Mouse (Mus musculus) kidney, adult 8-10 months (tissue): Measurements from ENCODE around the gene Rpl23.
"Not testable (repeated sequence)": the region's sequence is repeated elsewhere in the genome, so short reads cannot be mapped to it uniquely, and the experiment has no call there.

Source experiments
- DNase-seq, 2 experiments: peaks; one replicate each; pipeline ENCODE4 v3.0.0; 2022

Gene Rpl23

DNA sequence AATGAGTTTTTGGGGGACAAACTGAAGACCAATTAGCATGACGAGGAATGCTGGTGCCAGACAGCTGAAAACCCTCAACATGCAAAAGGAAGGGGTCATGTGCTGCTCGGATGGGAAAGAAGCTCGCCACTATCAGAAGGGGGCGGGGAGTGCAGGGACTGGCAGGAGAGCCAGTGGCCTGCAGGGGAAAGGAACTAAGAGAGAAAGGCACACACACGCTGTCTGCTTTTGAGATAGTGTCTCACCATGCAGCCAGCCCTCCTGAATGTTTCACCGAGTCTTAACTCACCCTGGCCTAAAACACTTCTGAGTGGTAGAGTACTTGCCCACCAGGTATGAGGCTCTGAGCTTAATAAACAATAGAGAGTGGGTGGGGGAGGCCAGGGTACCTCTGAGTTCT is 23.3 kb downstream of the Rpl23 start:
- no peak for DNase-seq

DNA sequence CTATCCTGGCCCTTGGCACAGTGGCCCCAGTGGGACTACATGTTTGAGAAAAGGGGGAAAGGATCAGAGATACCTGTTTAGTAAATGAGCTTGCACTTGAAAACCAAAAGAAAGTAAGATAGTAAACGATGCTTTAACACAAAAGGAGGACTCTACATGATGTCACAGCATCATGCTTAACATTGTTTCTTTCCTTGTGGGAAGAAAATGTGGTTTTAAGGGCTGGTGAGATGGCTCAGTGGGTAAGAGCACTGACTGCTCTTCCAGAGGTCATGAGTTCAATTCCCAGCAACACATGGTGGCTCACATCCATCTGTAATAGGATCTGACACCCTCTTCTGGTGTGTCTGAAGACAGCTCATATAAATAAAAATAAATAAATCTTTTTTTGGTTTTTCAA is 24.1 kb downstream of the Rpl23 start:
- no peak for DNase-seq

DNA sequence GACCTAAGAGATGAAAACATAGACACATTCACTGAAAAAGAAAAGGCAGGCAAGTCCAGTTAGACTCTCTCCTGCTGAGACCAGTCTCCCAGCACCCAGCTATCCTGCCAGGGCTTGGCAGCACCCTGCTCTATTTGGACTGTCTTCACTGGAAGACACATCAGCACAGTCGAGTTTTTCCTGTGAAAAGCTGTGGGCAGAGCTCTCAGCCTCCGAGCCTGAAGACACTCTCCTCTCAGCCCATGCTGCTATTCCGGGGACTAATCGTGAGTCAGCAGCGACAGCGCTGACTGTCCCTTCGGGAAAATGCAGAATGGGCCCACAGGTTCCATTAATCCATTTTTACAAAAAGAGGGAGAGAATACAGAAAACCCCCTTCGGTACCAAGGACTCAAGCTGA is 29.0 kb downstream of the Rpl23 start:
- no peak for DNase-seq

DNA sequence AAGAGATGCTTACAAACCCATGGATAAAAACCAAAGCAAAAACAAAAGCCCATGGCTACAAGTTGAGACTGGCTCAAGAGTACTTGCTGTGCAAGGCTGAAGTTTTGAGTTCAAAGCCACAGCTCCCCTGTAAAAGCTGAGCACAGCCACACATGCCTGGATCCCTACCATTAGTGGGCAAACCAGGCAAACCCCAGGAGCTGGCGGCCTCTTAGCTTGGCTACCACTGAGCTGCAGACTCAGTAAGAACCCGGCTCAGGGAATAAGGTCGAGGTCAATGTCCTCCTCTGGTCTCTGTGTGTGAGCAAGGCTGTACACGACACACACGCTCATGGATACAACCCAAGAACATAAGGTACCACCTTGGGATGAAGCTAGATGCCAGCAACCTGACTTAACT is 33.7 kb downstream of the Rpl23 start:
- no peak for DNase-seq

DNA sequence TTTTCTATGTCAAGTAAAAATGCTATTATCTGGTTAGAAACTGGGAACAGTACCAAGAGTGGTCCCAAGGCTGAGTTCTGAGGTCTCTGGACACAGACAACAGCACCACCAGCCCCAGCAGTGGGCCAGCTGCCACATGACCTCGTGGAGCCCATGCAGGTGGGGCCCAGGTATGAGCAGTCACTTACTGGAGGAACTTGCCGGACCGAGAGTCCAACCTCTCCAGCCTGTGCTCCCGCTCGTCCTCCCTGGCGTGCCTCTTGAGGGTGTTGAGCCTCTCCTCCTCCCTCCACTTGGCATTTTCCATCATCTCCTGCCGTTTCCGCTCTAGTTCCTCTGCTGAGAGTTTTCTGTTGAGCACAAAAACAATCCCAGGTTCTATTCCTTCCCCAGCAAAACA is 34.5 kb downstream of the Rpl23 start:
- no peak for DNase-seq

DNA sequence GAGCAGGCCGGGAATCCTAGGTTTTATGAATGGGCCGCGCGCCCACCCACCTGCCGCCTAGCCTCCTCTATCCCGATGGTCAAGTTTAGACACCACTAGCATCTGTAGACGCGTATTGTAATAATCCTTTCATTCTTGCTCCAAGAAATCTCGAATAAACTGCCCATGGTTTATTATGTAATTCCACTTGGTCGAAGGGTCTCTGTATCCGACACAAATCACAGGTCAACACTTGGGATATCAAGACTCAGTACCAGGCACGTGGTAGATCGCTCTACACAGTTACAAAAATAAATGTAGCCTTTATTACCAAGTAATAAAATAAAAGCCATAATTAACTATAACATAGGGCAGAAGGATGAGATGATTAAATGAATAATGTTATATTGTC is 36.9 kb downstream of the Rpl23 start:
- no peak for DNase-seq

DNA sequence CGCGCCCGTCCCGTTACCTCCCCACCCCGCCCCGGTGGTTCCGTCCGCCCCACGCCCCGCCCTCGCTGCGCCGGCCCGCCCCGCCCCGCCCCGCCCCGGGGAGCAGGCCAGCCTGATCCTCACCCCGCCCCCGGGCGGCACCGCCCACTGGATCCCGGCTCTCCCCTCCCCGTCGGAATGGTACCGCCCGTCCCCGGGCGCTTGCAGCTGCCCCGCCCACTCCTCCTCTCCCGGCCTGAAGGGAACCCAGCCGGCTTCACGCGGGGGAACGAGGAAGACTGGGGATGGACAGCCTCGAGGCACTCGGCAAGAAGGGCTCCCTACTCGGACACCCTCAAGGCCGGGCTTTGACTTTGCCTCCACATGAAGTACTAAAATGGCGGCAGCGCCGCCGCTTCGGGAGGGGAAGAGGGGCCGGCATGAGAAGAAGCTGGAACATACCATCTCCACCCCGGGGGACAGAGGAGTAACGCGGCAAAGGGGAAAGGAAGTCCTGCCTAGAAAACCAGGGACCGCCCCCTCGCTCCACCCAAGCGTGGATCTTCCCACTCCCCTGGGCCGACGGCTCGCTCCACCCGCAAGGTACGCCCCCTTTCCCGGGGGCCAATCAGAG is 37.4 kb downstream of the Rpl23 start:
- peak; percentile 99 for DNase-seq

DNA sequence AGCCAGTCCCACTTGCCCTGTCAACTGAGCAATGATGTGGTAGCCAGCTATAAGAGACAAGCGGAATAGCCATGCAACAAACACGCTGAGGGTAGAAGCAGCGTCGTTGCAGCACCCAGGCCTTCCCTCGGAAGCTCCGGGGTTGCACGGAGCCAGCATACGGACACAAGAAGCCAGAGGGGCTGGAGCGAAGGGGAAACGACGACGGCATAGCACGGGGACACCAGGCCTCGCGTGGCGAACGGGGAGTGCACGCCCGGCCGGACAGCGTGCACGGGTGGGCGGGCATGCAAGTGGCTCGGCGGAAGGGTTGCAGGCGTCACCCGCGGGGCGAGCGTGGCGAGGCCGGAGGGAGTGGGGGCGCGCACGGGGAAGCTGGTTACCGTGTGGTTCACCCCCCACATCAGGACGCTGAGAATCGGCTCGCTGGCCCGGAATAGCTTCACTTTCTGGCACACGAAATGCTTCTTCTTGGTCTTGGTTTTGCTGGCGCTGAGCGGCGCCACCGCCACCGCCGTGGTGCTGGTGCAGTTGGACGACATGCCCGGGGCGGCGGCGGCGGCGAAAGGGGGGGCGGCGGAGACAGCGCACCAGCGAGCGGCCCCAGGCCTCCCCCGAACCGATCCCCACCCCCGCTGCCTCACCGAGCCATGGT is 38.0 kb downstream of the Rpl23 start, which contains the start of gene Pip4k2b:
Pip4k2b (minus strand) TSS at position 642 of the 655 bp plus-strand sequence.
- no peak for DNase-seq

DNA sequence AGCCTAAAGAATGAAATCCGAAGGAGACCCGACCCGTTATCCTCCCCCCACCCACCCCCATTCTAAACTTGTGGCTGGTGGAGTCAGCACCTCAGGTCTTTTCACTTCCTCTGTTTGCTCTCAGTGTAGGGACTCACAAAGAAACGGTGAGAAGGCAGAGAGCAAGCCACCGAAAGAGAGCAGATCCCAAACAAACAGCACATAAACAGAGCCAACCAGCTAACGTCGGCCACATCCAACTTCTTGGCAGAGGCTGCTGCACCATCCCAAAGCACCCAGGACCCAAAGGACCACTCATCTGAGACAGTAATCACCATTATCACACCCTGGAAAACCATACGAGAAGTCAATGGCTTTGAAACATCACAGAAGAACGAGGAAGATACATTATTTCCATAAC is 38.8 kb downstream of the Rpl23 start:
- no peak for DNase-seq

DNA sequence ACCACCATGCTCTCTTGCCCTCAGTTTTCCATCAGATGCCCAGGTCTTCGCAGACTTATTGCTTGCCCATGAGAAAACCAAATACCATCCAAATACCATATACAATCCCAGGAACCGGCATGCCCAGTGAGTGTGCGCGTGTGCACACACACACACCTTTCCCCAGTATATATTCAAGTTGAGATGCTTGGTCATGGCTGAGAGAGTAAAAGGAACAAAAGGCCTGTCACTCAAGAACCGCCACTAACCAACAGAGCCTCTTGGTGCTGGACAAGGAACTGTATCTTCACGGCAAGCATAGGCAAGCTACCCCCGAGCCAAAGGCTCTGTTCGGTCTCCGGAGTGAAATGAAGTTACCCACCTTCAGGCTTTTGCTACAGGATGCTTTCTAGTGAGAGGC is 39.6 kb downstream of the Rpl23 start:
- DNase-seq = no peak

DNA sequence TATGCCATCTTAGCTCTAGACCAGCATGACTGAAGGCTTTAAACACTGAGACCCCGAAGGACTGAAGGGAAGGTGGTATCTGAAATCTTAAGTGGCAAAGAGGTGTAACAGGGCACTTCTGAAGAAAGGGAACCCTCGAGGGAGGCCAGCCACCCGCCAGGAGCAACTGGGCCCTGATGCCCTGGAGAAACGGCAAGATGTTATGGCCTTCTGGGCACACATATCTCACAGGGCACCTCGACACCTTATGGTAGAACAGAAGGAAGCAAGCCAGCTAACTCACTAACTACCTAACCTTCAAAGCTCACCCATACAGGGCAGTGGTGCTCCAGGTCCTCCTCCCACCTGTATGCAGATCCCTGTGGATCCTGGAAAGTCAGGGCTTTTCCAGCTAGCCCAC is 40.1 kb downstream of the Rpl23 start:
- no peak for DNase-seq

DNA sequence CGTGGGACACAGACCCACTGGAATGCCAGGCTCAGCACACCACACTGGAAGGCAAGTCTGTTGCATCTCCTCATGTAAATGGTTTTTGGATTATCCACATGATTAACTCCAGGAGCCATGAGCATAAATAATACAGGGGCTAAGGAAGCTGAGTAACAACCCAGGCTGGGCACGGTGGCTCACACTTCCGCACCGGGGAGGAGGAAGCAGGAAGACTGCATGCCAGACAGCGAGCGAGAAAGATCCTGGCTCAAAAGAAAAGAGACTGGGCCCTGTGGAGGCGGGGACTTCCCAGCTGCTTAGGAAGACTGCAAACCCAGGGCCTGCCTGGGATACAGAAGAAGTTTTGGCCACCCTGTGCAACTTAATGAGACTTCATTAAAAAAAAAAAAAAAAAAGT is 42.0 kb downstream of the Rpl23 start:
- DNase-seq = peak; percentile 41 to 48

DNA sequence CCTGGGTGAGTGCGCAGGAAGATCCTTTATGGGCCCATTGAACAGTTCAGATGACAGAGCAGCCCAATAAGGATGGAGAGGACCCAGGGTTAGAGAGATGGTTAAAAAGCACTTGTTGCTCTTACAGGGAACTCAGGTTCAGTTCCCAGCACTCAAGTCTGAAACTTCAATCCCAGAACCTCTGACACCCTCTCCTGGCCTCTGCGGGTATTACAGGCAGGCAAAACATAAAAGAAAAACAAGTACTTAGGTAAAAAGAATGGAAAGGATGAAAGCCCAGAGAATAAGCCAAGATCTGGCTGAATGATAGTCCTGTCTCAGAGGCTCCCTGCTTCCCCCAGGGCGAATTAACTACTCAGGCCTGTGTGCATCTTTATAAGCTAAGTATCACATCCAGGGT is 43.1 kb downstream of the Rpl23 start:
- no peak for DNase-seq

DNA sequence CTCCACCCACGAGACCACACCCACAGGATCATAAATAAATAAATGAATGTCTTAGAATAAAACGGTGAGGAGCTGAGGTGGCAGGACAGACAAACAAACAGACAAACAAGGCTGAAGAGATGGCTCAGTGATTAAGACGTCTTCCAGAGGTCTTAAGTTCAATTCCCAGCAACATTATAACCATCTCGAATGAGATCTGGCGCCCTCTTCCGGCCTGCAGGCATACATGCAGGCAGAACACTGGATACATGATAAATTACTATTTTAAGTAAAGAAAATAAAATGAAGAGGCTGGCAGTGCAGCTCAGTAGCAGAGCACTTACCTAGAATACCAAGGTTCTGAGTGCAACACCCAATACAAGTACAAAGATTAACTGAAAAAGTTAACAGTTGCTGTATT is 43.5 kb downstream of the Rpl23 start:
- DNase-seq = no peak

DNA sequence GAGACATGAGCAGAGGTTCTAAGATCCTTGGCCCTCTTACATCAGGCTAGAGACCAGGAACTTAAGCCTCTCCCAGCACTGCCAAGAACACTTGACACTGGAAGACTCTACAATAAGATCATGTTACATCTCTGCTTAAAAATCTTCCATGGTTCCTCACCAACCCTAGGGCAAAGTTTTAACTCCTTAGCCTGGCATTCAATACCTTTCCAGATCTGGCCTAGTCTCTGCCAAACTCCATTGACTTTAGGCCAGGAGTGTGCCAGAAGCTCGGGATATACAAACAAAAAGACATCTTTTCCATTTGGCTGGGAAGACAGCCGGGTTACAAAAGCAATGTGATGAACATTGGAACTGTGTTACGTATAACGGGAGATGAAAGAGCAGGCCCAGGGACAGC is 44.6 kb downstream of the Rpl23 start:
- no peak for DNase-seq

DNA sequence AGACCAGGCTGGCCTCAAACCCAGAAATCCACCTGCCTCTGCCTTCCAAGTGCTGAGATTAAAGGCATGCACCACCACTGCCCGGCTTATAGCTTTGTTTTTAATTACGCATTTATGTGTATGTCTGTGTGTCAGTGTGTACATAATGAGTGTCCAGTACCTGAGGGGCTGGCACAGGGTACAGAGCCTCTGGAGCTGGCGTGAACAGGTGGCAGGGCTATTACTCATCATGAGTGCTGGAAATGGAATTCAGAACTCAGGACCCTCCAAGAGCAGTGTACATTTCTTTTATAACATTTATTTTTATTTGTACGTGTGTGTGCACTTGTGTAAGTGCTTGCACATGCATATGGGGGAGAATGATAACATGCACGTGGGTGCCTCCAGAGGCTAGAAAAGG is 45.6 kb downstream of the Rpl23 start:
- no peak for DNase-seq

DNA sequence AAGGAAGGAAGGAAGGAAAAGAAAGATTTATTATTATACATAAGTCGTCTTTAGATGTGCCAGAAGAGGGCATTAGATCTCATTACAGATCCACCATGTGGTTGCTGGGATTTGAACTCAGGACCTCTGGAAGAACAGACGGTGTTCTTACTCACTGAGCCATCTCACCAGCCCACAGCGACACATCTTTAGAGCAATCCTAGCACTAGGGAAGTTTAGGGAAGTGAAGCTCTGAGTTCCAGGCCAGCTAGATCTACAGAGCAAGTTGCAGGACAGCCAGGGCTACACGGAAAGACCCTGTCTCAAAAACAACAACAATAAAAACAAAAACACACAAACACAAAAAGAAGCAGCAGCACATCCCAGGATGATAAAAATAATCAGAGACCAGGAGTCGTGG is 47.4 kb downstream of the Rpl23 start:
- not testable (repeated sequence) for DNase-seq

DNA sequence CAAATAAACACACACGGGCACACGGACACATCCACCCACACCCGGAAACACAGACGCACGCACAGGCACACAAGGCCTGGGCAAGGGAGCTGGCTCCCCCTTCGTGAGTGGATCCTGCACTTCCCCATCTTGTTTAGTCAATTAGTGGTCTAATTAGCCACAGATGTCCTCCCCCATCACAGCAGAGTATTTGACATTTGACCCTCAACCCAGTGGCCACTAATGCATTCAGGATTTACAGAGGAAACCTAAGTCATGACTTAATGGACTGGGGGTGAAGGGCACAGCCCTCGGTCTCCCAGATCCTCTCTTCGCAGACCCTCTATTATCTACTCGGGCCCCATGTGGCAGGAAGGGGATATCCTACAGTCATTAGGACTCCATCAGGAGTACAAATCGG is 48.5 kb downstream of the Rpl23 start:
- DNase-seq = no peak

DNA sequence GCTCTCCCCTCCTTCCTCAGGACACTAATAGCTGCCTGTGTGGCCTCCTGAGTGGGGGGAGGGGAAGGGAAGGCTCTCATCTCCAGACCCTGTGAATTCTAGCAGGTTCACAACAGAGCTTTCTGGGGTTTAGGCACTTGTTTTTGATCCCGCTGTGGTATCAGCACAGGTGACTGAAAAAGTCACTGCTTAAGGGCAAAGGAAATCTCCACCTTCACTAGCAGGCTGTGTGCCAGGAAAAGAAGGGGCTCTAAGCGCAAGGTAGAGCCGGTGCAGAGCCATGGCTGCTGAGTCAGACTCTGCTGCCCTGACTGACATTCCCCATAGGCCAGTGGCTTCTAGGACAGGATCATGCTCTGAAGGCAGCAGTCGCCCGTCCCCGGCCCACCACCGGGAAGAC is 53.5 kb downstream of the Rpl23 start:
- no peak for DNase-seq

DNA sequence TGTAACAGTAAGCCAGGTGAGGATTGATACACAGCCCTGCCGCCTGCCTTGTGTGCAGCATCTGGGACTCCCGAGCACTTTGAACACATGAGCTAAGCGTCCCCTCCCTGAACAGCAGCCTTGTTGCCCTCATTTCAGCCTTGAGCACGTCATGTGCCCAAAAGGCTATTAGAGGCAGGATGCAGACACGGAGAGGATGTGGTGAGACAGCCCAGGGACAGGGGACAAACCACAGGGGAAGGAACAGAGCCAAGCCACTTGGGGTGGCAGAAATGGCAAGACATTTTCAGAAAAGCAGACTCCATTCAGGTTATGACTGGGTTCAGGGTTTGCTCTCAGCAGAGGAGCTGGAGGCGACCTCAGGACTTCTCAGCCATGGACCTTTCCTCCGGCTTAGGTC is 53.9 kb downstream of the Rpl23 start:
- DNase-seq = no peak
